Mouse (Mus musculus): ENCODE measurements around the gene Dguok. TPM values are rescaled to one million over a fixed set of nuclear protein-coding genes. Genes with fewer than 3 reads are reported as not detected.

Gene Dguok
- polyA plus RNA-seq, 2 experiments: 77.0 to 104 TPM

- 78% methylated on average over 6 of the region's 6 CpGs for WGBS
- no peak for TF ChIP-seq POLR2A (IDR thresholded peaks at IDR 0.05; ENCODE audit: borderline replicate concordance, extremely low read depth, insufficient read depth, insufficient read length)
- Histone ChIP-seq H3K9me3 (ENCODE audit: control insufficient read depth, low read length) (no peaks in the 10 kb centered on the region), H3K27ac (replicated peaks; ENCODE audit: low read depth, low read length) (no peak overlapping the region), H3K9ac (ENCODE audit: low read depth, low read length, severe bottlenecking) (no peak overlapping the region), H3K4me3 (replicated peaks; ENCODE audit: low read length) (no peak overlapping the region), H3K36me3 (ENCODE audit: control insufficient read depth, insufficient read depth, low read length) (peaks cover 59% of the 10 kb centered on the region), H3K4me1 (ENCODE audit: control insufficient read depth, insufficient read depth, low read length) (no peaks in the 10 kb centered on the region), H3K4me2 (replicated peaks; ENCODE audit: low read depth, low read length, severe bottlenecking) (no peak overlapping the region), H3K27me3 (ENCODE audit: control insufficient read depth, insufficient read depth, low read length) (no peaks in the 10 kb centered on the region)
- ATAC-seq (ENCODE audit: low FRiP score, low read depth) (no peak), DNase-seq (ENCODE audit: low spot score) (no peak)
These were observed 26.6 kb downstream of the Dguok start for GRCm38 (mm10) chr6:83480019-83480655.

GRCm38 (mm10) chr6:83479193-83479592 lies 27.6 kb downstream of the Dguok start:
- H3K27ac ChIP-seq (replicated peaks; ENCODE audit: low read depth, low read length): no peak overlapping the region
- H3K4me3 ChIP-seq (replicated peaks; ENCODE audit: low read length): no peak overlapping the region
- H3K9ac ChIP-seq (ENCODE audit: low read depth, low read length, severe bottlenecking): no peak overlapping the region
- no peak for TF ChIP-seq POLR2A (IDR thresholded peaks at IDR 0.05; ENCODE audit: borderline replicate concordance, extremely low read depth, insufficient read depth, insufficient read length)
- no peaks in the 10 kb centered on the region for H3K4me1 ChIP-seq (ENCODE audit: control insufficient read depth, insufficient read depth, low read length)
- H3K4me2 ChIP-seq (replicated peaks; ENCODE audit: low read depth, low read length, severe bottlenecking): no peak overlapping the region
- ATAC-seq (ENCODE audit: low FRiP score, low read depth): no peak
- no peaks in the 10 kb centered on the region for H3K27me3 ChIP-seq (ENCODE audit: control insufficient read depth, insufficient read depth, low read length)
- H3K9me3 ChIP-seq (ENCODE audit: control insufficient read depth, low read length): no peaks in the 10 kb centered on the region
- no peak for DNase-seq (ENCODE audit: low spot score)
- WGBS: 78% methylated on average over 2 of the region's 2 CpGs
- H3K36me3 ChIP-seq (ENCODE audit: control insufficient read depth, insufficient read depth, low read length): peaks cover 49% of the 10 kb centered on the region

GRCm38 (mm10) chr6:83478628-83479027 lies 28.1 kb downstream of the Dguok start:
- no peak overlapping the region for H3K4me3 ChIP-seq (replicated peaks; ENCODE audit: low read length)
- 92% methylated on average over 7 of the region's 7 CpGs for WGBS
- TF ChIP-seq POLR2A (IDR thresholded peaks at IDR 0.05; ENCODE audit: borderline replicate concordance, extremely low read depth, insufficient read depth, insufficient read length): no peak
- H3K9me3 ChIP-seq (ENCODE audit: control insufficient read depth, low read length): no peaks in the 10 kb centered on the region
- H3K4me1 ChIP-seq (ENCODE audit: control insufficient read depth, insufficient read depth, low read length): no peaks in the 10 kb centered on the region
- peaks cover 44% of the 10 kb centered on the region for H3K36me3 ChIP-seq (ENCODE audit: control insufficient read depth, insufficient read depth, low read length)
- H3K27me3 ChIP-seq (ENCODE audit: control insufficient read depth, insufficient read depth, low read length): no peaks in the 10 kb centered on the region
- DNase-seq (ENCODE audit: low spot score) (no peak), ATAC-seq (ENCODE audit: low FRiP score, low read depth) (no peak)
- no peak overlapping the region for H3K27ac ChIP-seq (replicated peaks; ENCODE audit: low read depth, low read length)
- H3K9ac ChIP-seq (ENCODE audit: low read depth, low read length, severe bottlenecking): no peak overlapping the region
- no peak overlapping the region for H3K4me2 ChIP-seq (replicated peaks; ENCODE audit: low read depth, low read length, severe bottlenecking)

- Histone ChIP-seq H3K9ac (ENCODE audit: low read depth, low read length, severe bottlenecking) (no peak overlapping the region), H3K9me3 (ENCODE audit: control insufficient read depth, low read length) (no peaks in the 10 kb centered on the region), H3K27me3 (ENCODE audit: control insufficient read depth, insufficient read depth, low read length) (no peaks in the 10 kb centered on the region), H3K4me2 (replicated peaks; ENCODE audit: low read depth, low read length, severe bottlenecking) (no peak overlapping the region), H3K4me3 (replicated peaks; ENCODE audit: low read length) (no peak overlapping the region), H3K27ac (replicated peaks; ENCODE audit: low read depth, low read length) (no peak overlapping the region), H3K4me1 (ENCODE audit: control insufficient read depth, insufficient read depth, low read length) (no peaks in the 10 kb centered on the region), H3K36me3 (ENCODE audit: control insufficient read depth, insufficient read depth, low read length) (peaks cover 43% of the 10 kb centered on the region)
- DNase-seq (ENCODE audit: low spot score) (no peak), ATAC-seq (ENCODE audit: low FRiP score, low read depth) (no peak)
- no peak for TF ChIP-seq POLR2A (IDR thresholded peaks at IDR 0.05; ENCODE audit: borderline replicate concordance, extremely low read depth, insufficient read depth, insufficient read length)
- 66% methylated on average over 4 of the region's 4 CpGs for WGBS
These were observed 28.6 kb downstream of the Dguok start for GRCm38 (mm10) chr6:83478217-83478616.

GRCm38 (mm10) chr6:83475431-83475830 lies 31.3 kb downstream of the Dguok start:
- DNase-seq (ENCODE audit: low spot score) (no peak), ATAC-seq (ENCODE audit: low FRiP score, low read depth) (no peak)
- Histone ChIP-seq H3K27ac (replicated peaks; ENCODE audit: low read depth, low read length) (no peak overlapping the region), H3K36me3 (ENCODE audit: control insufficient read depth, insufficient read depth, low read length) (peaks cover 17% of the 10 kb centered on the region), H3K27me3 (ENCODE audit: control insufficient read depth, insufficient read depth, low read length) (no peaks in the 10 kb centered on the region), H3K9me3 (ENCODE audit: control insufficient read depth, low read length) (no peaks in the 10 kb centered on the region), H3K9ac (ENCODE audit: low read depth, low read length, severe bottlenecking) (no peak overlapping the region), H3K4me1 (ENCODE audit: control insufficient read depth, insufficient read depth, low read length) (no peaks in the 10 kb centered on the region), H3K4me2 (replicated peaks; ENCODE audit: low read depth, low read length, severe bottlenecking) (no peak overlapping the region), H3K4me3 (replicated peaks; ENCODE audit: low read length) (no peak overlapping the region)
- TF ChIP-seq POLR2A (IDR thresholded peaks at IDR 0.05; ENCODE audit: borderline replicate concordance, extremely low read depth, insufficient read depth, insufficient read length): no peak
- 75% methylated on average over 7 of the region's 7 CpGs for WGBS
